Mouse (Mus musculus): Measurements from ENCODE around the gene Sft2d1. TPM values are rescaled to one million over a fixed set of nuclear protein-coding genes. Genes with fewer than 3 reads are reported as not detected.
"Not testable (repeated sequence)": the region's sequence is repeated elsewhere in the genome, so short reads cannot be mapped to it uniquely, and the experiment has no call there.

The Sft2d1 gene
- polyA plus RNA-seq, 1 experiment: 56.2 TPM

GRCm38 (mm10) chr17:8313976-8314375 is 3.1 kb downstream of the Sft2d1 start:
- Histone ChIP-seq H3K4me2 (ENCODE audit: low read depth) (no peak overlapping the region), H3K4me3 (no peak overlapping the region), H3K79me2 (ENCODE audit: control insufficient read depth, insufficient read depth) (peaks cover 71% of the 10 kb centered on the region), H3K36me3 (ENCODE audit: control insufficient read depth, insufficient read depth) (no peaks in the 10 kb centered on the region), H3ac (ENCODE audit: control insufficient read depth, insufficient read length) (no peak overlapping the region), H3K27me3 (ENCODE audit: control insufficient read depth, insufficient read depth, insufficient read length) (no peaks in the 10 kb centered on the region)
- TF ChIP-seq MYOG (IDR thresholded peaks at IDR 0.05; ENCODE audit: control insufficient read depth in 1 of 3, insufficient read depth in 1 of 3, insufficient read length in 2 of 3, low read depth in 2 of 3) (no peak), TCF3 (IDR thresholded peaks at IDR 0.05; ENCODE audit: insufficient read length, low read depth) (no peak), CEBPB (IDR thresholded peaks at IDR 0.05; ENCODE audit: insufficient read depth, poor library complexity, severe bottlenecking) (no peak), MYOD1 (IDR thresholded peaks at IDR 0.05; ENCODE audit: control insufficient read depth in 1 of 3, insufficient read length in 2 of 3, low read depth in 2 of 3) (no peak), MAX (IDR thresholded peaks at IDR 0.05; ENCODE audit: low read depth) (no peak), SRF (IDR thresholded peaks at IDR 0.05; ENCODE audit: control insufficient read depth, insufficient read length, low read depth) (no peak), TCF12 (IDR thresholded peaks at IDR 0.05; ENCODE audit: insufficient read depth, poor library complexity, severe bottlenecking) (no peak), USF1 (IDR thresholded peaks at IDR 0.05; ENCODE audit: low read depth) (no peak), E2F4 (IDR thresholded peaks at IDR 0.05; ENCODE audit: insufficient read depth) (no peak), REST (IDR thresholded peaks at IDR 0.05; ENCODE audit: insufficient read depth, insufficient read length) (no peak), POLR2A (IDR thresholded peaks at IDR 0.05; ENCODE audit: insufficient read length, low read depth) (no peak), POLR2AphosphoS2 (IDR thresholded peaks at IDR 0.05; ENCODE audit: insufficient read length, low read depth) (no peak)

GRCm38 (mm10) chr17:8316251-8316650 is 5.3 kb downstream of the Sft2d1 start:
- Histone ChIP-seq H3K36me3 (ENCODE audit: control insufficient read depth, insufficient read depth) (no peaks in the 10 kb centered on the region), H3K79me2 (ENCODE audit: control insufficient read depth, insufficient read depth) (peaks cover 78% of the 10 kb centered on the region), H3ac (ENCODE audit: control insufficient read depth, insufficient read length) (no peak overlapping the region), H3K27me3 (ENCODE audit: control insufficient read depth, insufficient read depth, insufficient read length) (no peaks in the 10 kb centered on the region), H3K4me3 (no peak overlapping the region), H3K4me2 (ENCODE audit: low read depth) (no peak overlapping the region)
- TF ChIP-seq SRF (IDR thresholded peaks at IDR 0.05; ENCODE audit: control insufficient read depth, insufficient read length, low read depth): no peak
- TF ChIP-seq POLR2AphosphoS2 (IDR thresholded peaks at IDR 0.05; ENCODE audit: insufficient read length, low read depth): no peak
- TF ChIP-seq TCF3 (IDR thresholded peaks at IDR 0.05; ENCODE audit: insufficient read length, low read depth): no peak
- no peak for TF ChIP-seq USF1 (IDR thresholded peaks at IDR 0.05; ENCODE audit: low read depth)
- no peak for TF ChIP-seq E2F4 (IDR thresholded peaks at IDR 0.05; ENCODE audit: insufficient read depth)
- no peak for TF ChIP-seq MAX (IDR thresholded peaks at IDR 0.05; ENCODE audit: low read depth)
- TF ChIP-seq TCF12 (IDR thresholded peaks at IDR 0.05; ENCODE audit: insufficient read depth, poor library complexity, severe bottlenecking): no peak
- no peak for TF ChIP-seq MYOG (IDR thresholded peaks at IDR 0.05; ENCODE audit: control insufficient read depth in 1 of 3, insufficient read depth in 1 of 3, insufficient read length in 2 of 3, low read depth in 2 of 3)
- no peak for TF ChIP-seq REST (IDR thresholded peaks at IDR 0.05; ENCODE audit: insufficient read depth, insufficient read length)

- not testable (repeated sequence) for H3K36me3 ChIP-seq (ENCODE audit: control insufficient read depth, insufficient read depth); H3K4me2 ChIP-seq (ENCODE audit: low read depth); H3K27me3 ChIP-seq (ENCODE audit: control insufficient read depth, insufficient read depth, insufficient read length); H3K4me3 ChIP-seq; H3ac ChIP-seq (ENCODE audit: control insufficient read depth, insufficient read length); H3K79me2 ChIP-seq (ENCODE audit: control insufficient read depth, insufficient read depth)
Observed at GRCm38 (mm10) chr17:8326877-8327276, 16.0 kb downstream of the Sft2d1 start.

- H3K36me3 ChIP-seq (ENCODE audit: control insufficient read depth, insufficient read depth): no peaks in the 10 kb centered on the region
- no peak overlapping the region for H3K4me3 ChIP-seq
- no peak overlapping the region for H3ac ChIP-seq (ENCODE audit: control insufficient read depth, insufficient read length)
- H3K4me2 ChIP-seq (ENCODE audit: low read depth): no peak overlapping the region
- TF ChIP-seq USF1 (IDR thresholded peaks at IDR 0.05; ENCODE audit: low read depth): no peak
- no peak for TF ChIP-seq POLR2AphosphoS2 (IDR thresholded peaks at IDR 0.05; ENCODE audit: insufficient read length, low read depth)
- no peak for TF ChIP-seq CEBPB (IDR thresholded peaks at IDR 0.05; ENCODE audit: insufficient read depth, poor library complexity, severe bottlenecking)
- TF ChIP-seq MYOD1 (IDR thresholded peaks at IDR 0.05; ENCODE audit: control insufficient read depth in 1 of 3, insufficient read length in 2 of 3, low read depth in 2 of 3): no peak
- no peak for TF ChIP-seq TCF3 (IDR thresholded peaks at IDR 0.05; ENCODE audit: insufficient read length, low read depth)
- no peak for TF ChIP-seq SRF (IDR thresholded peaks at IDR 0.05; ENCODE audit: control insufficient read depth, insufficient read length, low read depth)
- no peak for TF ChIP-seq REST (IDR thresholded peaks at IDR 0.05; ENCODE audit: insufficient read depth, insufficient read length)
- TF ChIP-seq POLR2A (IDR thresholded peaks at IDR 0.05; ENCODE audit: insufficient read length, low read depth): no peak
- TF ChIP-seq MYOG (IDR thresholded peaks at IDR 0.05; ENCODE audit: control insufficient read depth in 1 of 3, insufficient read depth in 1 of 3, insufficient read length in 2 of 3, low read depth in 2 of 3): no peak
- no peak for TF ChIP-seq E2F4 (IDR thresholded peaks at IDR 0.05; ENCODE audit: insufficient read depth)
- no peak for TF ChIP-seq TCF12 (IDR thresholded peaks at IDR 0.05; ENCODE audit: insufficient read depth, poor library complexity, severe bottlenecking)
- TF ChIP-seq MAX (IDR thresholded peaks at IDR 0.05; ENCODE audit: low read depth): no peak
- no peaks in the 10 kb centered on the region for H3K79me2 ChIP-seq (ENCODE audit: control insufficient read depth, insufficient read depth)
- H3K27me3 ChIP-seq (ENCODE audit: control insufficient read depth, insufficient read depth, insufficient read length): no peaks in the 10 kb centered on the region
Observed at GRCm38 (mm10) chr17:8328511-8329174, 17.7 kb downstream of the Sft2d1 start.

GRCm38 (mm10) chr17:8330602-8331001 is 19.7 kb downstream of the Sft2d1 start:
- H3K4me2 ChIP-seq (ENCODE audit: low read depth): no peak overlapping the region
- no peaks in the 10 kb centered on the region for H3K36me3 ChIP-seq (ENCODE audit: control insufficient read depth, insufficient read depth)
- H3K27me3 ChIP-seq (ENCODE audit: control insufficient read depth, insufficient read depth, insufficient read length): no peaks in the 10 kb centered on the region
- H3K79me2 ChIP-seq (ENCODE audit: control insufficient read depth, insufficient read depth): no peaks in the 10 kb centered on the region
- TF ChIP-seq E2F4 (IDR thresholded peaks at IDR 0.05; ENCODE audit: insufficient read depth) (no peak), MAX (IDR thresholded peaks at IDR 0.05; ENCODE audit: low read depth) (no peak), MYOD1 (IDR thresholded peaks at IDR 0.05; ENCODE audit: control insufficient read depth in 1 of 3, insufficient read length in 2 of 3, low read depth in 2 of 3) (no peak), TCF12 (IDR thresholded peaks at IDR 0.05; ENCODE audit: insufficient read depth, poor library complexity, severe bottlenecking) (no peak), REST (IDR thresholded peaks at IDR 0.05; ENCODE audit: insufficient read depth, insufficient read length) (no peak), CEBPB (IDR thresholded peaks at IDR 0.05; ENCODE audit: insufficient read depth, poor library complexity, severe bottlenecking) (no peak)
- no peak overlapping the region for H3K4me3 ChIP-seq
- H3ac ChIP-seq (ENCODE audit: control insufficient read depth, insufficient read length): no peak overlapping the region

GRCm38 (mm10) chr17:8337159-8337558 is 26.3 kb downstream of the Sft2d1 start, which contains the start of gene Prr18:
TSS of gene Prr18 (plus strand) at chr17:8337459.
- H3K4me3 ChIP-seq; H3K27me3 ChIP-seq (ENCODE audit: control insufficient read depth, insufficient read depth, insufficient read length); H3ac ChIP-seq (ENCODE audit: control insufficient read depth, insufficient read length); H3K79me2 ChIP-seq (ENCODE audit: control insufficient read depth, insufficient read depth); H3K36me3 ChIP-seq (ENCODE audit: control insufficient read depth, insufficient read depth); H3K4me2 ChIP-seq (ENCODE audit: low read depth): not testable (repeated sequence)

Measured in myocyte (in vitro differentiated cells).